Mouse (Mus musculus) spleen, adult 2 months (tissue): Measurements from ENCODE around the gene 2810004N23Rik. TPM values are rescaled to one million over a fixed set of nuclear protein-coding genes. Genes with fewer than 3 reads are reported as not detected.

Source experiments
- DNase-seq, 2 experiments: peaks; one replicate each; pipeline versions ENCODE4 v3.0.0 to v3.0.0-alpha.2; 2012 to 2021; ENCODE audit warnings: low spot score in 2 of 2, low read depth in 1 of 2
- H3K27ac ChIP-seq: fragments of 200-500 bp; 2 replicates; pipeline ENCODE4 v1.5.1; 2012; ENCODE audit warnings: low read length, inconsistent platforms; ENCODE audit not compliant: insufficient read depth
- H3K27me3 ChIP-seq: fragments of 200-500 bp; 2 replicates; pipeline ENCODE4 v1.6.1; 2012; ENCODE audit warnings: mild to moderate bottlenecking, moderate library complexity, low read length, inconsistent platforms; ENCODE audit not compliant: control insufficient read depth, insufficient read depth
- H3K36me3 ChIP-seq: fragments of 200-500 bp; 2 replicates; pipeline ENCODE4 v1.6.1; 2012; ENCODE audit warnings: mild to moderate bottlenecking, low read length, inconsistent platforms; ENCODE audit not compliant: control insufficient read depth, insufficient read depth
- H3K4me1 ChIP-seq: fragments of 200-500 bp; 2 replicates; pipeline ENCODE4 v1.6.1; 2011; ENCODE audit warnings: inconsistent platforms; ENCODE audit not compliant: control insufficient read depth, insufficient read depth, insufficient read length
- H3K4me3 ChIP-seq: fragments of 200-500 bp; 2 replicates; pipeline ENCODE4 v1.5.1; 2011; ENCODE audit warnings: mild to moderate bottlenecking, inconsistent platforms; ENCODE audit not compliant: insufficient read depth, insufficient read length; ENCODE audit errors: extremely low read depth
- CTCF ChIP-seq: fragments of 200-500 bp; IDR thresholded peaks from 2 replicates; pipeline ENCODE4 v1.5.1; 2011; ENCODE audit warnings: mild to moderate bottlenecking, inconsistent platforms; ENCODE audit not compliant: insufficient read depth, insufficient read length, insufficient replicate concordance; ENCODE audit errors: extremely low read depth
- POLR2A ChIP-seq: fragments of 200-500 bp; IDR thresholded peaks from 2 replicates; pipeline ENCODE4 v1.6.1; 2011; ENCODE audit warnings: low read depth, low read length, inconsistent platforms
- WGBS: fragments of 180-500 bp; shearing (Covaris S2); methylation state at CpG from one replicate; pipeline ENCODE4 v1.1.7; 2018; 5-methylcytosine and 5-hydroxymethylcytosine counted together
- polyA plus RNA-seq: library from polyadenylated mRNA; depleted of rRNA; stranded (reverse); fragments of >200 nt; gene quantifications from 2 replicates; pipeline ENCODE4 v1.2.3, GENCODE M21; 2012

The 2810004N23Rik gene
- polyA plus RNA-seq, 1 experiment = 8.2 TPM

GRCm38 (mm10) chr8:124803824-124804702 is 58.9 kb downstream of the 2810004N23Rik start:
- 51% methylated on average over 12 of the region's 12 CpGs for WGBS
- no peaks in the 10 kb centered on the region for H3K36me3 ChIP-seq
- no peak overlapping the region for H3K27ac ChIP-seq
- no peaks in the 10 kb centered on the region for H3K27me3 ChIP-seq
- no peak for DNase-seq
- H3K4me1 ChIP-seq = no peaks in the 10 kb centered on the region
- TF ChIP-seq CTCF (no peak), POLR2A (no peak)
- H3K4me3 ChIP-seq = no peak overlapping the region

GRCm38 (mm10) chr8:124800542-124800941 is 62.4 kb downstream of the 2810004N23Rik start:
- Histone ChIP-seq H3K4me3 (no peak overlapping the region), H3K36me3 (no peaks in the 10 kb centered on the region), H3K27ac (no peak overlapping the region), H3K27me3 (no peaks in the 10 kb centered on the region), H3K4me1 (no peaks in the 10 kb centered on the region)
- no peak for DNase-seq
- TF ChIP-seq CTCF (no peak), POLR2A (no peak)
- WGBS = 45% methylated on average over 11 of the region's 11 CpGs

- Histone ChIP-seq H3K27ac (no peak overlapping the region), H3K4me1 (peaks cover 16% of the 10 kb centered on the region), H3K4me3 (no peak overlapping the region), H3K27me3 (peaks cover 23% of the 10 kb centered on the region), H3K36me3 (no peaks in the 10 kb centered on the region)
- no peak for TF ChIP-seq CTCF
- TF ChIP-seq POLR2A = no peak
- 46% methylated on average over 8 of the region's 8 CpGs for WGBS
- no peak for DNase-seq
Measured at GRCm38 (mm10) chr8:124795781-124796488, 67.0 kb downstream of the 2810004N23Rik start.

- Histone ChIP-seq H3K4me1 (peaks cover 16% of the 10 kb centered on the region), H3K4me3 (no peak overlapping the region), H3K27me3 (peaks cover 23% of the 10 kb centered on the region), H3K27ac (no peak overlapping the region), H3K36me3 (no peaks in the 10 kb centered on the region)
- TF ChIP-seq POLR2A = no peak
- no peak for TF ChIP-seq CTCF
- 1% methylated on average over 25 of the region's 25 CpGs for WGBS
- DNase-seq = peak in 1 of 2 experiments; percentile 28
Measured at GRCm38 (mm10) chr8:124794486-124794780, 68.5 kb downstream of the 2810004N23Rik start.

GRCm38 (mm10) chr8:124793661-124794485 is 69.0 kb downstream of the 2810004N23Rik start:
- H3K4me1 ChIP-seq = peaks cover 16% of the 10 kb centered on the region
- 5% methylated on average over 81 of the region's 81 CpGs for WGBS
- H3K27me3 ChIP-seq = peaks cover 23% of the 10 kb centered on the region
- no peak overlapping the region for H3K4me3 ChIP-seq
- no peak overlapping the region for H3K27ac ChIP-seq
- DNase-seq = no peak
- no peaks in the 10 kb centered on the region for H3K36me3 ChIP-seq
- no peak for TF ChIP-seq POLR2A
- no peak for TF ChIP-seq CTCF

GRCm38 (mm10) chr8:124793172-124793651 is 69.7 kb downstream of the 2810004N23Rik start:
- peak; percentile 8 to 68 for DNase-seq
- peaks cover 16% of the 10 kb centered on the region for H3K4me1 ChIP-seq
- H3K36me3 ChIP-seq = no peaks in the 10 kb centered on the region
- peaks cover 23% of the 10 kb centered on the region for H3K27me3 ChIP-seq
- H3K4me3 ChIP-seq = peak overlapping the region; percentile 29; the same call in 1 of the 2 replicates
- H3K27ac ChIP-seq = no peak overlapping the region
- TF ChIP-seq CTCF (no peak), POLR2A (no peak)
- under 1% methylated on average over 51 of the region's 51 CpGs for WGBS
